Mouse (Mus musculus): Measurements from ENCODE around the gene Gm20807.
"Not testable (repeated sequence)": the region's sequence is repeated elsewhere in the genome, so short reads cannot be mapped to it uniquely, and the experiment has no call there.

Gm20807 gene

DNA sequence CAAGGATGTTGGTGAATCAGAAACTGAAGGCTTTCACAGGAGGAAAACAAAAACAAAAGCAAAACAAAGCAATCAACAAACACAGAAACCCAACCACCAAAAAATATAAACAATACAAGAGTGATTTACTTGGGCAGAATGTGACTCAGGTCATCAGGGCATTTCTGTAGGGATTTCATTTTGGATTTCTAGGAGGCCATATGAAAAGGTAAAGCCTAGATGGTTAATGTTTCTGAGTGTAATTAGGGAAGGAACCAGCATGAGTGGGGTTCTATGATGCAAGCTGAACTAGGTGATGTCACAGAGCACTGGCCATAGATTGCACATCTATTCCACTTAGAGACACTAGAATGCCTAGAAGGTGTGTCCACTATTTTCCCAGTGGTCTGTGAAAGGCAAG is at the start of gene Gm20807:
Gm20807 (plus strand) TSS at position 301 of the 400 bp plus-strand sequence.
- not testable (repeated sequence) for DNase-seq (ENCODE audit: extremely low spot score, low read depth, low spot score)
